ENCODE assay signal across 10 mouse cellular contexts in genomic region chr14:72506723-72507420, GRCm38 (mm10). TPM values are rescaled to one million over a fixed set of nuclear protein-coding genes. Genes with fewer than 3 reads are reported as not detected.
DNase-seq lines count a peak whose midpoint lies in the region; ATAC-seq lines count a peak whose summit lies in the region.
"Had no signal": no experiment of that assay in that cellular context is flagged by ENCODE, and none has a peak within 500 bp of the region (broad histone marks: within the 10 kb centered on the region; RNA-seq: fewer than 3 reads in every experiment).

No protein-coding gene starts in this region.

- peaks cover 15% of the 10 kb centered on the region for H3K4me1 ChIP-seq in heart, embryonic 10.5 days
- peaks cover 6% of the 10 kb centered on the region for H3K4me1 ChIP-seq in hindbrain, embryonic 15.5 days (replicated peaks)
- H3K4me1 ChIP-seq in midbrain, embryonic 13.5 days (replicated peaks) = peaks cover 11% of the 10 kb centered on the region

- H3K27me3 ChIP-seq in heart, embryonic 10.5 days (ENCODE audit: insufficient read depth, poor library complexity, severe bottlenecking) = no peaks in the 10 kb centered on the region
- no peaks in the 10 kb centered on the region for H3K27me3 ChIP-seq in hindbrain, embryonic 15.5 days
- no peaks in the 10 kb centered on the region; the same call in 1 of the 2 replicates for H3K27me3 ChIP-seq in midbrain, embryonic 13.5 days

- no peak overlapping the region; the same call in 1 of the 2 replicates for H3K9ac ChIP-seq in hindbrain, embryonic 15.5 days
- H3K9ac ChIP-seq in midbrain, embryonic 13.5 days (replicated peaks) = peak overlapping the region; percentile 32; the same call in 1 of the 2 replicates

- ATAC-seq in hindbrain, embryonic 15.5 days (ENCODE audit: low FRiP score, low read depth) = no peak
- peak; percentile 62 for ATAC-seq in midbrain, embryonic 13.5 days
- no peak for ATAC-seq in CD4-positive, CD25-positive, alpha-beta regulatory T cell, adult 4 months

- H3K9me3 ChIP-seq in heart, embryonic 10.5 days = no peaks in the 10 kb centered on the region
- H3K9me3 ChIP-seq in hindbrain, embryonic 15.5 days = no peaks in the 10 kb centered on the region
- H3K9me3 ChIP-seq in midbrain, embryonic 13.5 days = no peaks in the 10 kb centered on the region

- H3K4me2 ChIP-seq in hindbrain, embryonic 15.5 days = peak overlapping the region; percentile 59
- peak overlapping the region; percentile 58 for H3K4me2 ChIP-seq in midbrain, embryonic 13.5 days (replicated peaks)

- H3K4me3 ChIP-seq in heart, embryonic 10.5 days = peak overlapping the region; percentile 59
- H3K4me3 ChIP-seq in hindbrain, embryonic 15.5 days = peak overlapping the region; percentile 27
- peak overlapping the region; percentile 32 for H3K4me3 ChIP-seq in midbrain, embryonic 13.5 days (replicated peaks)

- no peaks in the 10 kb centered on the region for H3K36me3 ChIP-seq in heart, embryonic 10.5 days
- no peaks in the 10 kb centered on the region for H3K36me3 ChIP-seq in hindbrain, embryonic 15.5 days
- no peaks in the 10 kb centered on the region for H3K36me3 ChIP-seq in midbrain, embryonic 13.5 days

- intact Hi-C loops in heart, postnatal 14 days (cut with DNase I) = no loop called here
- intact Hi-C loops in left cerebral cortex, postnatal 14 days (cut with DNase I) = no loop called here

- WGBS in heart, embryonic 10.5 days = 5% methylated on average over 11 of the region's 11 CpGs
- WGBS in hindbrain, embryonic 15.5 days = 20% methylated on average over 11 of the region's 11 CpGs
- WGBS in midbrain, embryonic 13.5 days = 10% methylated on average over 11 of the region's 11 CpGs

- no peak for DNase-seq in heart, embryonic 10.5 days (ENCODE audit: low spot score)
- no peak for DNase-seq in heart, postnatal 14 days
- DNase-seq in ZHBTc4 (ENCODE audit: low read depth, low spot score) = peak; percentile 46
- no peak for DNase-seq in thymus, postnatal 25 days
- DNase-seq in left cerebral cortex, postnatal 14 days (ENCODE audit: low spot score in 2 of 2) = no peak
- DNase-seq: adrenal gland, adult 8-10 months had no signal

- peak overlapping the region; percentile 75; the same call in 1 of the 2 replicates for H3K27ac ChIP-seq in heart, embryonic 10.5 days
- no peak overlapping the region for H3K27ac ChIP-seq in hindbrain, embryonic 15.5 days (replicated peaks)
- no peak overlapping the region for H3K27ac ChIP-seq in midbrain, embryonic 13.5 days

RNA-seq across cellular contexts. Expression of gene Gm9195, which starts 15.2 kb away (rescaled TPM):
- polyA plus RNA-seq in heart, embryonic 10.5 days (2016; fragmentation: Nextera tagmentation; extraction: Ambion mirVana) = not detected in 2 replicates
- not detected for total RNA-seq in heart, postnatal 14 days (2021)
- polyA plus RNA-seq in hindbrain, embryonic 15.5 days (2015; fragmentation: Nextera tagmentation; extraction: Ambion mirVana) = not detected in 2 replicates
- not detected in 2 replicates for polyA plus RNA-seq in midbrain, embryonic 13.5 days (2015; fragmentation: Nextera tagmentation; extraction: Ambion mirVana)
- total RNA-seq in left cerebral cortex, postnatal 14 days (2021) = not detected
- polyA plus RNA-seq in CD4-positive, CD25-positive, alpha-beta regulatory T cell, adult 4 months (2017; shearing (Covaris generic)) = not detected
- total RNA-seq: adrenal gland, adult 8-10 months; megakaryocyte progenitor cell, adult 5-6 weeks had no signal
